Mouse (Mus musculus) thymus, adult 2 months (tissue): Measurements from ENCODE around the gene Alcam. TPM values are rescaled to one million over a fixed set of nuclear protein-coding genes. Genes with fewer than 3 reads are reported as not detected.

Experiments
- DNase-seq: peaks from one replicate; pipeline ENCODE4 v3.0.0; 2021
- H3K27ac ChIP-seq: fragments of 200-500 bp; 2 replicates; pipeline ENCODE4 v1.5.1; 2012; ENCODE audit warnings: low read length, control low read depth; ENCODE audit not compliant: control insufficient read depth, insufficient read depth
- H3K27me3 ChIP-seq: fragments of 200-500 bp; 2 replicates; pipeline ENCODE4 v1.6.1; 2012; ENCODE audit warnings: mild to moderate bottlenecking, low read length, moderate library complexity, mixed read lengths; ENCODE audit not compliant: control insufficient read depth, insufficient read depth
- H3K36me3 ChIP-seq: fragments of 200-500 bp; 2 replicates; pipeline ENCODE4 v1.6.1; 2012; ENCODE audit warnings: mild to moderate bottlenecking, low read length, moderate library complexity; ENCODE audit not compliant: control insufficient read depth, insufficient read depth
- H3K4me1 ChIP-seq: fragments of 200-500 bp; replicated peaks from 2 replicates; pipeline ENCODE4 v1.6.1; 2012; ENCODE audit warnings: low read length; ENCODE audit not compliant: control insufficient read depth, insufficient read depth
- H3K4me3 ChIP-seq: fragments of 200-500 bp; 2 replicates; pipeline ENCODE4 v1.5.1; 2012; ENCODE audit warnings: mild to moderate bottlenecking, low read length, control low read depth, moderate library complexity; ENCODE audit not compliant: control insufficient read depth, insufficient read depth
- CTCF ChIP-seq: fragments of 200-500 bp; IDR thresholded peaks from 2 replicates; pipeline ENCODE4 v1.5.1; 2012; ENCODE audit warnings: mild to moderate bottlenecking, control low read depth, low read length, moderate library complexity, borderline replicate concordance; ENCODE audit not compliant: control insufficient read depth, poor library complexity, insufficient read depth; ENCODE audit errors: extremely low read depth
- POLR2A ChIP-seq: fragments of 200-500 bp; IDR thresholded peaks from 2 replicates; pipeline ENCODE4 v1.6.1; 2012; ENCODE audit warnings: mild to moderate bottlenecking, low read length, control low read depth, moderate library complexity; ENCODE audit not compliant: control insufficient read depth, poor library complexity, insufficient read depth; ENCODE audit errors: extremely low read depth
- WGBS: fragments of 180-500 bp; shearing (Covaris S2); methylation state at CpG from one replicate; pipeline ENCODE4 v1.1.7; 2018; 5-methylcytosine and 5-hydroxymethylcytosine counted together
- polyA plus RNA-seq: library from polyadenylated mRNA; depleted of rRNA; stranded (reverse); fragments of >200 nt; gene quantifications from 2 replicates; pipeline ENCODE4 v1.2.3, GENCODE M21; 2012; rRNA removed

The Alcam gene
- polyA plus RNA-seq, result 7.3 and 7.7 TPM in 2 replicates

- Histone ChIP-seq H3K27me3 (peaks cover 17% of the 10 kb centered on the region; the same call in 1 of the 2 replicates), H3K4me1 (peaks cover 33% of the 10 kb centered on the region), H3K27ac (no peak within 1 kb of the TSS), H3K4me3 (peak within 1 kb of the TSS; percentile 36), H3K36me3 (no peaks in the 10 kb centered on the region)
- TF ChIP-seq CTCF, result no peak
- no peak for TF ChIP-seq POLR2A
- 3% methylated on average over 14 of the region's 14 CpGs for WGBS
- DNase-seq, result peak; percentile 21
Measured at GRCm38 (mm10) chr16:52453971-52454514, at the start of gene Alcam. Alcam (minus strand) TSS chr16:52454074.

GRCm38 (mm10) chr16:52498757-52499335, 45.0 kb upstream of the Alcam start:
- Histone ChIP-seq H3K27ac (no peak overlapping the region), H3K27me3 (no peaks in the 10 kb centered on the region), H3K4me1 (no peaks in the 10 kb centered on the region), H3K4me3 (no peak overlapping the region), H3K36me3 (no peaks in the 10 kb centered on the region)
- TF ChIP-seq POLR2A (no peak), CTCF (no peak)
- no peak for DNase-seq
- WGBS, result 90% methylated on average over 4 of the region's 4 CpGs

DNA sequence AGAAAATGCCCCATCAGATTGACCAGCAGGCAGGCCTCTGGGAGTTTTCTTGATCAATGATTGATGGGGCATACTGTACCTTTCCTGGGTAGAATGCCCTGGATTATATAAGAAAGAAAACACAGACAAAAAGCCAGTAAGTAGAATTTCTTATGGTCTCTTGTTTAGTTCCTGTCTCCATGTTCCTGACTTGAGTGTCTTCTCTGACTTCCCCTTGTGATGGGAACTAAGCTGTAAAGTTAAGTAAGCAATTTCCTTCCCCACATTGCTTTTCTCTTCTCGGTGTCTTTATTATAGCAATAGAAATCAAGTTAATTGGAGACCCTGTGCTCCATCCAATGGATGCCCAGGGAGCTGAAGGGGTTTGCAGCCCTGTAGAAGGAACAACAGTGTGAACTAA, 36.7 kb upstream of the Alcam start:
- no peaks in the 10 kb centered on the region for H3K27me3 ChIP-seq
- H3K36me3 ChIP-seq, result no peaks in the 10 kb centered on the region
- H3K4me3 ChIP-seq, result no peak overlapping the region
- WGBS, result 53% methylated on average over 1 of the region's 1 CpGs
- no peak overlapping the region for H3K27ac ChIP-seq
- TF ChIP-seq POLR2A (no peak), CTCF (no peak)
- DNase-seq, result no peak
- H3K4me1 ChIP-seq, result no peaks in the 10 kb centered on the region

DNA sequence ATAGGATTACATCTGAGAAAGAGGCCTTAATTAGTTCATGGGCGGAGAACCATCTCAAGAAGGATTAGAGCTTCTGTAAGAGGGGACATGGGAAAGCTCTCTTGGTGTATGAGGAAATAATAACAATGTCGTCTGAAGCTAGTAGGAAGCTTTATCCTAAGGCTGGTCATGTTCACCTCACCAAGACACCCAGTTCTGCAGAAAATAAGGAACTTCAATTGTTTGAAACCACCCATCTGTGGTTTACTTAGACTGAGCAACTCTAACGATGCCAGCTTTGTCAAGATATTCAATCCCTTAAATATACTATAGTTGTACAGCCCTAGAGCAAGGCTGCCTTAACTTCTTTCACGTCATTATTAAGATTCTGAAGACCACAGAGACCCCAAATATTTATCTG, 20.4 kb upstream of the Alcam start:
- TF ChIP-seq CTCF (no peak), POLR2A (no peak)
- Histone ChIP-seq H3K27ac (no peak overlapping the region), H3K4me1 (no peaks in the 10 kb centered on the region), H3K36me3 (no peaks in the 10 kb centered on the region), H3K4me3 (no peak overlapping the region), H3K27me3 (no peaks in the 10 kb centered on the region)
- WGBS, result 35% methylated on average over 4 of the region's 4 CpGs
- no peak for DNase-seq

DNA sequence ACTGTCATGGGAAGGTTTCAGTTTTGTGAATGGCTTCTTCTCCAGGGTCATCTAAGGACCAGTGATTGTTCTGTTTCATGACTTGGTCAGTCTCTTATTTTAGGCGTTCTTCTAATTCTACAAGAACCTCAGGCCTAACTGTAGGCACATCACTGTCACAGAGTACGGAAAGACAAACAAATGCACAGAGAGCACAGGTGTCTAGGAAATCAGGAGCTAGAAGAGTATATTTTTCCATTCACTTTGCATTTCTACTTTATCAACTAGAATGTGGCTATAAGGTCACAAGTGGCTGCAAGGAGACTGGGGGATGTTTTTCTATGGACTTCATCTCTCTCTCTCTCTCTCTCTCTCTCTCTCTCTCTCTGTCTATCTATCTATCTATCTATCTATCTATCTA, 19.2 kb upstream of the Alcam start:
- no peaks in the 10 kb centered on the region for H3K36me3 ChIP-seq
- 95% methylated on average over 2 of the region's 2 CpGs for WGBS
- no peak overlapping the region for H3K27ac ChIP-seq
- no peaks in the 10 kb centered on the region for H3K27me3 ChIP-seq
- TF ChIP-seq POLR2A (no peak), CTCF (no peak)
- H3K4me1 ChIP-seq, result no peaks in the 10 kb centered on the region
- H3K4me3 ChIP-seq, result no peak overlapping the region
- no peak for DNase-seq

DNA sequence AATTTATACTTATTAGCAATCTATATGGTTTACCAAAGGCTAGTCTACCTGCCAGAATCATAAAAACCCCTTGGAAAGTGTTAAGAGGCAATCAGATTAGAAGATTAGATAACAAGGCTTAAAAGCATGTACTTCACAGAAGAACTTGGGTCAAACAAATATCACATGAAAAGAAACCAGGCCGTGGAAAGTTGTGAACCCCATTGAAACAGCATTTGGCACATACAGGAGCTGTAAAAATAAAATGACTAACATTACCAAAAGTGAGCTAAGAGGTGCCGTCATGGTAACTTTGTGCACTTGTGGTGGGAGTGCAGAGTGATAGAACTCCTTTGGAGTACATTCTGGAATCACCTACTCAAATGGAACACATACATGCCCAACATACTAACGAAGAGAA, 18.8 kb upstream of the Alcam start:
- Histone ChIP-seq H3K36me3 (no peaks in the 10 kb centered on the region), H3K27me3 (no peaks in the 10 kb centered on the region), H3K4me3 (no peak overlapping the region), H3K4me1 (no peaks in the 10 kb centered on the region), H3K27ac (no peak overlapping the region)
- 89% methylated on average over 3 of the region's 3 CpGs for WGBS
- no peak for DNase-seq
- TF ChIP-seq POLR2A, result no peak
- no peak for TF ChIP-seq CTCF

DNA sequence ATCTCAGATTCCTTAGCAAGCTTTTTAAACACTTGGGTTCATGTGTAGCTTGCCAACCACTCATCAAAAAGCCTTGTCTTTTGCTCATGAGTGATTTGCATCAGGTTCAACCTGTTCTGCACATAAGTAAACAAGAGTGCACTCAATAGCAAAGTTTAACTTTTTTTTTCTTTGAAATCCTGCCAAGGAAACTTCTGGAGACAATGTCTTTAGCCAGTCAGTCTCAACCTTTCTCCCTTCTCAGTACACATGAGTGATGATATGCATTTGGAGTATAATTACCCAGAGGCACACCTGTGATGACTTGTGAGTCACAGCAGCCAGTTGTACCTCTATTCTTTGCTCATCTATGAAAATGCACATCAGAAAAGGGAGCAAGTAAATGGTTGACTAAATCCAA, 18.2 kb upstream of the Alcam start:
- Histone ChIP-seq H3K27me3 (no peaks in the 10 kb centered on the region), H3K27ac (no peak overlapping the region), H3K4me1 (no peaks in the 10 kb centered on the region), H3K36me3 (no peaks in the 10 kb centered on the region), H3K4me3 (no peak overlapping the region)
- no peak for TF ChIP-seq CTCF
- TF ChIP-seq POLR2A, result no peak
- DNase-seq, result no peak

- DNase-seq, result no peak
- Histone ChIP-seq H3K36me3 (no peaks in the 10 kb centered on the region), H3K27ac (no peak overlapping the region), H3K4me1 (no peaks in the 10 kb centered on the region), H3K27me3 (no peaks in the 10 kb centered on the region), H3K4me3 (no peak overlapping the region)
- TF ChIP-seq CTCF (no peak), POLR2A (no peak)
- WGBS, result 96% methylated on average over 2 of the region's 2 CpGs
Measured at GRCm38 (mm10) chr16:52470881-52471280, 17.0 kb upstream of the Alcam start.
